Mouse (Mus musculus): ENCODE measurements around the gene Katnal1.

- TF ChIP-seq E2F4 (IDR thresholded peaks at IDR 0.05; ENCODE audit: insufficient replicate concordance, low read depth, low read length) (no peak), SMC3 (IDR thresholded peaks at IDR 0.05; ENCODE audit: low read depth, low read length) (no peak), GABPA (IDR thresholded peaks at IDR 0.05; ENCODE audit: insufficient replicate concordance, low read depth, low read length) (no peak), MAX (IDR thresholded peaks at IDR 0.05; ENCODE audit: low read length) (no peak), UBTF (IDR thresholded peaks at IDR 0.05; ENCODE audit: low read depth, low read length) (no peak), MXI1 (IDR thresholded peaks at IDR 0.05; ENCODE audit: low read depth, low read length) (no peak), CTCF (conservative IDR thresholded peaks at IDR 0.05 in 1 of 2, IDR thresholded peaks at IDR 0.05 in 1 of 2; ENCODE audit: low read depth in 2 of 2, low read length in 2 of 2) (no peak), CHD2 (IDR thresholded peaks at IDR 0.05; ENCODE audit: low read length) (no peak)
Measured at GRCm38 (mm10) chr5:148896515-148896914, 32.6 kb downstream of the Katnal1 start.
